Mouse (Mus musculus): ENCODE results near the gene Cdc37l1.
A peak's percentile ranks its signal among the peaks of the same experiment; 100 is the strongest.
"Not testable (repeated sequence)": the region's sequence is repeated elsewhere in the genome, so short reads cannot be mapped to it uniquely, and the experiment has no call there.

Cdc37l1 gene

GRCm38 (mm10) chr19:28990194-28990589 lies at the start of gene Cdc37l1:
TSS of gene Cdc37l1 (plus strand) at chr19:28990352.
- DNase-seq (ENCODE audit: low read depth), result peak; percentile 95

- no peak for DNase-seq (ENCODE audit: low read depth)
Measured at GRCm38 (mm10) chr19:28941271-28941670, 48.9 kb upstream of the Cdc37l1 start.

- no peak for DNase-seq (ENCODE audit: low read depth)
Measured at GRCm38 (mm10) chr19:28946782-28947181, 43.4 kb upstream of the Cdc37l1 start.

- no peak for DNase-seq (ENCODE audit: low read depth)
Measured at GRCm38 (mm10) chr19:28947311-28947710, 42.8 kb upstream of the Cdc37l1 start.

- DNase-seq (ENCODE audit: low read depth), result no peak
Measured at GRCm38 (mm10) chr19:28951251-28951650, 38.9 kb upstream of the Cdc37l1 start.

GRCm38 (mm10) chr19:28963113-28963512 lies 27.0 kb upstream of the Cdc37l1 start:
- DNase-seq (ENCODE audit: low read depth), result no peak

GRCm38 (mm10) chr19:28963513-28963841 lies 26.7 kb upstream of the Cdc37l1 start:
- DNase-seq (ENCODE audit: low read depth), result no peak

- DNase-seq (ENCODE audit: low read depth), result peak; percentile 87
Measured at GRCm38 (mm10) chr19:28963842-28964551, 26.2 kb upstream of the Cdc37l1 start, which contains the start of gene Plpp6. TSS of gene Plpp6 (plus strand) at chr19:28963953.

GRCm38 (mm10) chr19:28964552-28964903 lies 25.6 kb upstream of the Cdc37l1 start:
- no peak for DNase-seq (ENCODE audit: low read depth)

- DNase-seq (ENCODE audit: low read depth), result no peak
Measured at GRCm38 (mm10) chr19:28967652-28968051, 22.5 kb upstream of the Cdc37l1 start, which contains the start of gene 4430402I18Rik. TSS of gene 4430402I18Rik (minus strand) at chr19:28967800.

- DNase-seq (ENCODE audit: low read depth), result no peak
Measured at GRCm38 (mm10) chr19:28968178-28968577, 22.0 kb upstream of the Cdc37l1 start.

- no peak for DNase-seq (ENCODE audit: low read depth)
Measured at GRCm38 (mm10) chr19:28969231-28969630, 20.9 kb upstream of the Cdc37l1 start.

GRCm38 (mm10) chr19:28970251-28970650 lies 19.9 kb upstream of the Cdc37l1 start:
- DNase-seq (ENCODE audit: low read depth), result no peak

- peak; percentile 80 for DNase-seq (ENCODE audit: low read depth)
Measured at GRCm38 (mm10) chr19:28974862-28975611, 15.1 kb upstream of the Cdc37l1 start.

- DNase-seq (ENCODE audit: low read depth), result no peak
Measured at GRCm38 (mm10) chr19:28982617-28983016, 7.5 kb upstream of the Cdc37l1 start.

- no peak for DNase-seq (ENCODE audit: low read depth)
Measured at GRCm38 (mm10) chr19:28989515-28989914, 637 bp upstream of the Cdc37l1 start.

- peak; percentile 72 for DNase-seq (ENCODE audit: low read depth)
Measured at GRCm38 (mm10) chr19:28990590-28991221, 554 bp downstream of the Cdc37l1 start.

GRCm38 (mm10) chr19:28991391-28991790 lies 1.2 kb downstream of the Cdc37l1 start:
- no peak for DNase-seq (ENCODE audit: low read depth)

GRCm38 (mm10) chr19:28994870-28995269 lies 4.7 kb downstream of the Cdc37l1 start:
- DNase-seq (ENCODE audit: low read depth), result no peak

GRCm38 (mm10) chr19:28995366-28995765 lies 5.2 kb downstream of the Cdc37l1 start:
- DNase-seq (ENCODE audit: low read depth), result no peak

GRCm38 (mm10) chr19:28997976-28998630 lies 8.0 kb downstream of the Cdc37l1 start:
- DNase-seq (ENCODE audit: low read depth), result no peak

GRCm38 (mm10) chr19:29000321-29000720 lies 10.2 kb downstream of the Cdc37l1 start:
- not testable (repeated sequence) for DNase-seq (ENCODE audit: low read depth)
